ENCODE assay signal across 7 mouse cellular contexts in the genomic region with DNA sequence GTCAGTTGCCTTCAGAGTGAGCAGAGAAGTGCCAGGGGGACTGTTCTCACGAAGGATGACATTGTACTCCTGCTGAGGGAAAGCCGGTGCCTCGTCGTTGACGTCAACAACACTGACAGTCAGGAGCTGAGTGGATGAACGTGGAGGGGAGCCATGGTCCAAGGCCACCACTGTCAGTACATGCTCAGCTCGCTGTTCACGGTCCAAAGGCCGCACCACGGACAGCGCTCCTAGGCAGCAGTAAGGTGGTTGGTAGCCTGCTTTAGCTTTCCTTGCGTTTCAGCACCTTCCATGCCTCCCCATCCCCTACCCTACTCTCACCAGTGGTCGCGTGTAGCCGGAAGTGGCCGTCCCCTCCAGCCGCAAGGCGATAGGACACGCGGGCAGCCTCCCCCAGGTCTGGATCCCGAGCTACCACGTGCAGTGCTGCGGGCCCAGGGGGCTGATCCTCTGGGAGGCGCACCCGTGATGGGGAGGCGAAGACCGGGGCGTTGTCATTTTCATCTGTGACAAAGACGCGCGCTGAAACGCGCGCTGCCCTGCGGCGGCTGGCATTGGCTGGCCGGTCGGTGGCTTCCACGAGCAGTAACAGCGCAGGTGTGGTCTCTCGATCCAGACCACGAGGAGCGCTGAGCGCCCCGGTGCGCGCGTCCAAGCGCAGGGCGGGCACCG. TPM values are rescaled to one million over a fixed set of nuclear protein-coding genes. Genes with fewer than 3 reads are reported as not detected.
DNase-seq lines count a peak whose midpoint lies in the region; ATAC-seq lines count a peak whose summit lies in the region.

No protein-coding gene starts in this region.

- H3K4me3 ChIP-seq in kidney, embryonic 14.5 days (ENCODE audit: low read length) = no peak overlapping the region
- H3K4me3 ChIP-seq in forebrain, embryonic 15.5 days = no peak overlapping the region
- H3K4me3 ChIP-seq in midbrain, embryonic 15.5 days = no peak overlapping the region

- H3K27me3 ChIP-seq in kidney, embryonic 14.5 days (ENCODE audit: control insufficient read depth, insufficient read depth, low read length) = no peaks in the 10 kb centered on the region
- no peaks in the 10 kb centered on the region for H3K27me3 ChIP-seq in forebrain, embryonic 15.5 days
- no peaks in the 10 kb centered on the region for H3K27me3 ChIP-seq in midbrain, embryonic 15.5 days (replicated peaks)

- peak overlapping the region; percentile 13; the same call in 1 of the 2 replicates for H3K4me2 ChIP-seq in kidney, embryonic 14.5 days (replicated peaks; ENCODE audit: low read depth, low read length)
- no peak overlapping the region for H3K4me2 ChIP-seq in forebrain, embryonic 15.5 days (replicated peaks)
- H3K4me2 ChIP-seq in midbrain, embryonic 15.5 days = no peak overlapping the region

- no peaks in the 10 kb centered on the region for H3K4me1 ChIP-seq in kidney, embryonic 14.5 days (ENCODE audit: control insufficient read depth, insufficient read depth, low read length)
- H3K4me1 ChIP-seq in forebrain, embryonic 15.5 days = no peaks in the 10 kb centered on the region
- H3K4me1 ChIP-seq in midbrain, embryonic 15.5 days = no peaks in the 10 kb centered on the region

- ATAC-seq in kidney, embryonic 14.5 days (ENCODE audit: low FRiP score, low TSS enrichment) = peak; percentile 46; the same call in 1 of the 2 replicates
- ATAC-seq in common myeloid progenitor, adult 5-6 weeks (replicated peaks; ENCODE audit: low read depth, poor library complexity, severe bottlenecking) = peak; percentile 38
- 0 out of 2 replicates have a peak, but pooled peaks have one; percentile 15 for ATAC-seq in forebrain, embryonic 15.5 days (replicated peaks)
- peak; percentile 15; the same call in 1 of the 2 replicates for ATAC-seq in midbrain, embryonic 15.5 days (replicated peaks)

- no peak overlapping the region for H3K27ac ChIP-seq in kidney, embryonic 14.5 days (ENCODE audit: low read depth, low read length)
- no peak overlapping the region for H3K27ac ChIP-seq in forebrain, embryonic 15.5 days (replicated peaks)
- no peak overlapping the region for H3K27ac ChIP-seq in midbrain, embryonic 15.5 days

- 36% methylated on average over 51 of the region's 51 CpGs for WGBS in kidney, embryonic 14.5 days
- WGBS in forebrain, embryonic 15.5 days = 23% methylated on average over 51 of the region's 51 CpGs
- 25% methylated on average over 51 of the region's 51 CpGs for WGBS in midbrain, embryonic 15.5 days

- H3K9ac ChIP-seq in kidney, embryonic 14.5 days (ENCODE audit: low read depth, low read length) = no peak overlapping the region
- H3K9ac ChIP-seq in forebrain, embryonic 15.5 days (replicated peaks) = no peak overlapping the region
- H3K9ac ChIP-seq in midbrain, embryonic 15.5 days = no peak overlapping the region

- H3K36me3 ChIP-seq in kidney, embryonic 14.5 days (ENCODE audit: control insufficient read depth, insufficient read depth, low read length) = peaks cover 86% of the 10 kb centered on the region
- H3K36me3 ChIP-seq in forebrain, embryonic 15.5 days = peaks cover 90% of the 10 kb centered on the region
- H3K36me3 ChIP-seq in midbrain, embryonic 15.5 days (replicated peaks) = peaks cover 75% of the 10 kb centered on the region

- DNase-seq in kidney, adult 8-10 months = no peak
- no peak for DNase-seq in frontal cortex, postnatal 14 days (ENCODE audit: low spot score in 2 of 2)
- no peak for DNase-seq in frontal cortex, adult 2 months (ENCODE audit: extremely low spot score in 1 of 2, low spot score in 1 of 2)

- H3K9me3 ChIP-seq in kidney, embryonic 14.5 days (ENCODE audit: control insufficient read depth, low read length) = no peaks in the 10 kb centered on the region
- no peaks in the 10 kb centered on the region for H3K9me3 ChIP-seq in forebrain, embryonic 15.5 days
- no peaks in the 10 kb centered on the region for H3K9me3 ChIP-seq in midbrain, embryonic 15.5 days

RNA-seq across cellular contexts. Expression of a gene that starts 9.9 kb away (rescaled TPM):
- 58.0 and 86.4 TPM in 2 replicates for polyA plus RNA-seq in kidney, embryonic 14.5 days (2014; fragmentation: Nextera tagmentation; extraction: Ambion mirVana)
- total RNA-seq in common myeloid progenitor, adult 5-6 weeks (2017) = 18.3 and 25.7 TPM in 2 replicates
- 33.9 and 35.1 TPM in 2 replicates for polyA plus RNA-seq in forebrain, embryonic 15.5 days (2015; fragmentation: Nextera tagmentation; extraction: Ambion mirVana)
- polyA plus RNA-seq in midbrain, embryonic 15.5 days (2015; fragmentation: Nextera tagmentation; extraction: Ambion mirVana) = 38.7 and 43.4 TPM in 2 replicates
- 97.5 and 98.8 TPM in 2 replicates for polyA plus RNA-seq in frontal cortex, adult 2 months (2012; rRNA removed)

RNA-seq across cellular contexts. Expression of a gene that starts 17.8 kb away (rescaled TPM):
- polyA plus RNA-seq in kidney, embryonic 14.5 days (2014; fragmentation: Nextera tagmentation; extraction: Ambion mirVana) = 180 and 241 TPM in 2 replicates
- total RNA-seq in common myeloid progenitor, adult 5-6 weeks (2017) = 179 and 220 TPM in 2 replicates
- 106 and 114 TPM in 2 replicates for polyA plus RNA-seq in forebrain, embryonic 15.5 days (2015; fragmentation: Nextera tagmentation; extraction: Ambion mirVana)
- polyA plus RNA-seq in midbrain, embryonic 15.5 days (2015; fragmentation: Nextera tagmentation; extraction: Ambion mirVana) = 89.7 and 99.0 TPM in 2 replicates
- polyA plus RNA-seq in frontal cortex, adult 2 months (2012; rRNA removed) = 175 and 184 TPM in 2 replicates

RNA-seq across cellular contexts. Expression of a gene that starts 24.8 kb away (rescaled TPM):
- 28.5 and 46.7 TPM in 2 replicates for polyA plus RNA-seq in kidney, embryonic 14.5 days (2014; fragmentation: Nextera tagmentation; extraction: Ambion mirVana)
- total RNA-seq in common myeloid progenitor, adult 5-6 weeks (2017) = 26.5 and 32.6 TPM in 2 replicates
- polyA plus RNA-seq in forebrain, embryonic 15.5 days (2015; fragmentation: Nextera tagmentation; extraction: Ambion mirVana) = 24.4 and 25.8 TPM in 2 replicates
- 22.4 and 22.9 TPM in 2 replicates for polyA plus RNA-seq in midbrain, embryonic 15.5 days (2015; fragmentation: Nextera tagmentation; extraction: Ambion mirVana)
- polyA plus RNA-seq in frontal cortex, adult 2 months (2012; rRNA removed) = 9.5 and 10.0 TPM in 2 replicates

RNA-seq across cellular contexts. Expression of a gene that starts 25.5 kb away (rescaled TPM):
- 13.1 and 19.0 TPM in 2 replicates for polyA plus RNA-seq in kidney, embryonic 14.5 days (2014; fragmentation: Nextera tagmentation; extraction: Ambion mirVana)
- total RNA-seq in common myeloid progenitor, adult 5-6 weeks (2017) = 0.18 TPM in 1 of 2 replicates, not detected in the other
- polyA plus RNA-seq in forebrain, embryonic 15.5 days (2015; fragmentation: Nextera tagmentation; extraction: Ambion mirVana) = 20.3 and 22.0 TPM in 2 replicates
- 17.9 and 19.0 TPM in 2 replicates for polyA plus RNA-seq in midbrain, embryonic 15.5 days (2015; fragmentation: Nextera tagmentation; extraction: Ambion mirVana)
- polyA plus RNA-seq in frontal cortex, adult 2 months (2012; rRNA removed) = 10.5 and 10.6 TPM in 2 replicates

RNA-seq across cellular contexts. Expression of a gene that starts 25.6 kb away (rescaled TPM):
- polyA plus RNA-seq in kidney, embryonic 14.5 days (2014; fragmentation: Nextera tagmentation; extraction: Ambion mirVana) = 249 and 305 TPM in 2 replicates
- total RNA-seq in common myeloid progenitor, adult 5-6 weeks (2017) = 100 and 110 TPM in 2 replicates
- polyA plus RNA-seq in forebrain, embryonic 15.5 days (2015; fragmentation: Nextera tagmentation; extraction: Ambion mirVana) = 197 and 205 TPM in 2 replicates
- polyA plus RNA-seq in midbrain, embryonic 15.5 days (2015; fragmentation: Nextera tagmentation; extraction: Ambion mirVana) = 192 and 207 TPM in 2 replicates
- polyA plus RNA-seq in frontal cortex, adult 2 months (2012; rRNA removed) = 145 and 158 TPM in 2 replicates
